Mouse (Mus musculus) left cerebral cortex, adult 8-10 months (tissue): ENCODE data around the gene Eif3b. TPM values are rescaled to one million over a fixed set of nuclear protein-coding genes. Genes with fewer than 3 reads are reported as not detected.
"Not testable (repeated sequence)": the region's sequence is repeated elsewhere in the genome, so short reads cannot be mapped to it uniquely, and the experiment has no call there.

Experiments used
- DNase-seq, 2 experiments: peaks; one replicate each; pipeline ENCODE4 v3.0.0; 2022; ENCODE audit warnings: low spot score in 2 of 2
- total RNA-seq, 4 experiments: library from RNA; stranded (reverse); gene quantifications; 2 replicates each; pipeline ENCODE4 v1.2.4; 2022

The Eif3b gene
- total RNA-seq, 4 experiments from 2014 or later: 81.0 to 93.2 (median 86.4) TPM

DNA sequence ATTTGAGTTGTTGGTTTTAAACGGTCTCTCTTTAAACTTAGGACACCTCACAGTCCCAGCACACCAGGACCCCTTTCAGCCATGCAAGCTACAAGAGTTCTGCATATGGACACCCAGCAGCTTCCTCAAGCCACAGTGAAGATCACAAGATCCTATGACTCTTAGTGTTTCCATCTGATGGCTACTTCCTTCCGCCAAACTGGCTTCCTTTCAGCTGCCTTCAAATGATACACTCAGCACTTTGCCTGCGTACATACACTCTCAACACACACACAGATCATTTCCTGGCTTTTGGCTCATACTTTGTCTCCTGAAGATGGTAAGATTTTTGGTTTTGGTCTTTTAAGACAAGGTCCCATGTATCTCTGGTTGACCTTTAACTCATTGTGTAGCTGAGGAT is 26.4 kb upstream of the Eif3b start:
- no peak for DNase-seq

DNA sequence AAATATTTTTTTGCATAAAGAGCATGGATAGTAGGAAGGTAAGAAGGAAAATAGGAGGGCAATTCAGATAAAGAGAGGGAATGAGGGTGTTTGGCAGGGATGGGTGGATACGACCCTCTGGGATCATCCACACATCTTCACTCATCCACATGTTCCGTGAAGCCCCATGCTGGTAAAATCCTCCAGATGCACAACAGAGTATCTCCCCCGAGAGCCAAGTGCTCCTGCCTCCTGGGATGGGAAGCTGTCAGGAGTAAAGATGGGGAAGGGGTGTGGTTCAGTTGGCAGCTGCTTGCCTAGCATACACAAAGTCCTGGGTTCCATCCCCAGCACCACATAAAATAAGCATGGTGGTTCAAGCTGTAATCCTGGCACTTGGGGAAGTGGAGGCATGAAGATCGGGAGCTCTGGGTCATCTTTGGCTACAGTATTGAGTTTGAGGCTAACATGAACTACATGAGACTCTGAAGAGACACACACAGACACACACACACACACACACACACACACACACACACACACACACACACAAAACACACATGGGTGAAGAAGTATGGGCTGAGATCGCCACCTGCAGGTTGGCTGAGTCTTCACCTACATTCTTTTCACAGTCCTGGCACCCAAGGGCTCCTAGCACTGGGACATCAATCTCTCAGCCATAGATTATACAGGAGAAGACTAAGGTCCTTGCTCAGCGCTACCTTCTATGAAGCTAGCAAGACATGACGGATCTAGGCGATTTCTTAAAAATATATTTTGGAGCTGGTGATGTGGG is 22.8 kb upstream of the Eif3b start:
- DNase-seq: no peak

DNA sequence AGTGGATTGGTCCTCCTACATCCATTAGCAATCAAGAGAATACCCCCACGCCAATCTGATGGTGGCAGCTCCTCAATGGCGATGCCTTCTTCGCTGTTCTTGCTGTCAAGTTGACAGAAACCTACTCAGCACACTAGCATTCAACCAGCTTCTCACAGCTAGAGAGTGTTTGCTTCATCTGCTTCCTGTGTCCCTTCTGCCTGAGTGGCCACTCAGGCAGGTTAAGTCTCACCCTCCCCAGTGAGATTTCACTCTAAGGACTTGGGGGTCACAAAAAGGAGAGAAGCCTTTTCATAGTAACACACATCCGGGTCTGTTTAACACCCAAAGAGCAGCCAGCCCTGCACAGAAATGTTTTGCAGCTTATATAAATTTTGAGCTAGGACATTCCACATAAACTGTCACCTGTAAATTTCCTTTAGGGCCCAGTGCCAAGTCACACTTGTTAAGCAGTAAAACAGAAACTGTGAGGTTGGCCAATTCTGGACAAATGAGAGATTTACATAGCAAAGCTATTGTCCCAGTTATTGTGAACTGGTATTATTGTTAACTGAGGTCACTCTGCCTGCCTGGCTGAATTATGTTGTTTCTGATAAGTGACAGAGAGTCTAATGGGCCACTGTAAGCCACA is 16.4 kb upstream of the Eif3b start:
- no peak for DNase-seq

DNA sequence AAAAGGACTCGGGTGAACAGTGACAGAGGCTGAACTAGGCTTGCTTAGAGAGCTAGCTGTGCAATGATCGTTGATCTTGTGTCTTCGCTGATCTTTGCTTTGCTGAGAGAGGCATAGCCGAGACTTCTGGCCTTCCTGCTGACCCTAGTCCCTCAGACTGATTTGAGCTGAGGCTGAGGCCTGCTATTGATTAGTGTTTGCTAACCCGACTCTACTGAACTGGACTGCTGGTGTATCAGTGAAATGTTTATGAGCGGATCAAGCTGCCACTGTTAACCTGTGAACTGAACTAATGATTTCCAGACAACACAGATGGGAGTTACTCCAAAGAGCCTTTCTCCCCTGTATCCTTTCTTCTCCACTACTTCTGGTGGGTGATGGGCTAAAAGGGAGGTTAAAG is 14.0 kb upstream of the Eif3b start:
- no peak for DNase-seq

DNA sequence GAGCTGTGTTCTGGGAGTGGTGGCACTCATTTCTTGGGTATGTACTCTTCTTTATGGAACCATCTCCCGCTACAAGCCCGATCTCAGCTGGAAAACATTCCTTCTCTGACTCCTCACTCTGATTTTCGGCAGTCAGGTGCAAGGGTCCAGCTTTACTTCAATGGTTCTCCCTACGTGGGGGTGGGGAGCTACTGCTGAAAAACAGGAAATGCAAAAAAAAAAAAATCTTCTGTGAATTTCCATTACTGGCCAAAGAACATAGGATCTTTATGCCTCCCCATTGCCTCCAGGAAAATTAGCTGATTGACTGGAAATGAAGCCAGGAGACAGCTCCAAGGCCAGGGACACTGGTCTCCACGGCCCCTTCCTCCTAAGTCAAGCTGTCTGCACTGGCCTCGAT is 12.5 kb upstream of the Eif3b start:
- DNase-seq: no peak

DNA sequence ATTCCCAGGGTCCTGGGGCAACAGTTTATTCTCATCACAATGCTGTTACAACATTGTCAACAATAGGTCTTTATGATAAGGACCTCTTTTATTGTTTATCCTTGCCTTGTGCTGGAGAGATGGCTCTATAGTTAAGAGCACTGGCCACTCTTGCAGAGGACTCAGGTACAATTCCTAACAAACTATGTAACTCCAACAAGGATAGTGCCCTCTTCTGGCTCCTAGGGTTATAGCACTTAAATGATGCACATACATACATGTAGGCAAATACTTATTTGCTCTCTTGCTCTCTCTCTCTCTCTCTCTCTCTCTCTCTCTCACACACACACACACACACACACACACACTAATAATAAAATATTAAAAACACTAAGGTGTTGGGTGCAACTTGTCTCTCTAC is 10.3 kb upstream of the Eif3b start:
- DNase-seq: no peak

DNA sequence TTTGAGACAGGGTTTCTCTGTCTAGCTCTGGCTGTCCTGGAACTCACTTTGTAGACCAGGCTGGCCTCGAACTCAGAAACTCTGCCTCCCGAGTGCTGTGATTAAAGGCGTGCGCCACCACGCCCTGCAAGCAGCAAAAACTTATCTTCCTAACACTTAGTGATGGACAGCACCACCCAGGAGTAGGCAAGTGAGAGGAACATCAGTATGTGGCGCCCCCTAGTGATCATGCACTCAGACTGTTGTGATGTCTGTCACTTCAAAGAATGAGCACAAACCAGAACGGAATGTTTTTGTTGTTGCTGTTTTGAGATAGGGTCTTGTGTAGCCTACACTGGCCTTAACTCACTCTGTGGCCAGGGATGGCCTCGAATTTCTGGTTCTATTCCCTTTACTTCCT is 7.8 kb upstream of the Eif3b start:
- no peak for DNase-seq

DNA sequence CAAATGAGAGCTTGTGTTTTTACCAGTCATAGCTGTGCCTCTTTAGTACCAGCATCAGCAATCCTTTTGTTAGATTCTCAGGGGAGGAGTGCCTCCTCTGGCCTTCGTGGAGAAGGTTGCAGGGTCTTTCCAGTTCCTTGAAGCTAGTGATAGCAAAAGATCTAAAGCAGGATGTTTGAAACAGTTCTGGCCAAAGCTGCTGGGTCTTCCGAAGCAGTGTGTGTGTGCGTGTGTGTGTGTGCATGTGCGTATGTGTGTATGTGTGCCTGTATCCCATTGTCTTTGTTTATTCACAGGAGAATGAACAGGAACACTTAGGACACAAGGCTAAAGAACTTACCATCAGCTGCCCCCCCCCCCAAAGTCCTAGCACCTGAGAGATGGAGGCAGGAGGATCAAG is 4.5 kb upstream of the Eif3b start:
- DNase-seq: no peak

DNA sequence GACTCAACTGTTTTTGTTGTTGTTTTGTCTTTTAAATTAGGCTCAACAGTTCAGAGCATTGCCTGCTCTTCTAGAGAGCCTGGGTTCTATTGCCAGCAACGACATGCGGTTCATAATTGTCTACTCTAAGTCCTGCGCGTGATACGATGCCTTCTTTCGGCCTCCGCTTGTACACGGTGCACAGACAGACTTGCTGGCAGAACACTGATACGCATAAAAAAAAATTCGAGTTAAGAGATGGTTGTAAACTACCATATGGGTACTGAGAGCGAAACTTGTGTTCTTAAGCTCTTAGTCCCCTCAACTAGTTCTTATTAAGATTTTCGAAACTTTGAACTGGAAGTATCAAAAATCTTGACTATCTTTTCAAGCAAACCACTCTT is 1.0 kb upstream of the Eif3b start:
- DNase-seq: no peak

DNA sequence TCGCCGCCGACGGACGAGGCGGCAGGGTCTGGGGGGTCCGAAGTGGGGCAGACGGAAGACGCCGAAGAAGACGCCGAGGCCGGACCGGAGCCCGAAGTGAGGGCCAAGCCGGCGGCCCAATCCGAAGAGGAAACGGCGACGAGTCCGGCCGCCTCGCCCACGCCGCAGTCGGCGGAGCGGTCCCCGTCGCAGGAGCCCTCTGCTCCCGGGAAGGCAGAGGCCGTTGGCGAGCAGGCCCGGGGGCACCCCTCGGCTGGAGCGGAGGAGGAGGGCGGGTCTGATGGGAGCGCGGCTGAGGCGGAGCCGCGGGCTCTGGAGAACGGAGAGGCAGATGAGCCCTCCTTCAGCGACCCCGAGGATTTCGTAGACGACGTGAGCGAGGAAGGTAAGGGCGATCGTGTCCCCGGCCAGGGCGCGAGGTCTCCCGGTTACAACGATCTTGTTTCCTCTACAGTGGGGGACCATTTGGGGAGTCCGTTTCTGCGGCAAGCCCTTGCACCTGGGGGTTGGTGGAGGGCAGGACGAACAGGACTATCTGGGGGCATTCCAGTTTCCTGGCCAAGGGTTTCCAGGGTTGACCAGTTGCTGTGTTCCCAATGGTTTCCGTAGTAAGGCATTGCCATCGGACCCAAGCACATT is 433 bp downstream of the Eif3b start:
- peak in 1 of 2 experiments; percentile 16 for DNase-seq

DNA sequence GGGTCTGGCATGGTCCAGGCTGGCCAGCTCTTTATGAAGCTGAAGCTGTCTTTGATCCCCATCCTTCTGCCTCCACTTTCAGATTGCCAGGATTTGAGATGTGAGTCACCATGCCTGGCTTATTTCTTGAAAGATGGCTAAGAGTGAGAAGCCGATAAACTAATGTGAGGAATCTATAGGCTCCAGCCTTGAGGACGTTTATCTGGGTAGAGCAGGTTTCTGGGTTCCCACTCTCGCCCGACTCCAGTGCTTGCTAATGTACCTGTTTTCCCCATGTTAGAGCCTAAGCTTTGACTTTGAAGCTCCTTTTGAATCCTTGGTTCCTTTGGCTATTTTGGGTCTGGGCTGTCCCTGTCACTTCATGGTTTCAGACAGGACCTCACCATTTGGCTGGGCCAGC is 1.5 kb downstream of the Eif3b start:
- no peak for DNase-seq

DNA sequence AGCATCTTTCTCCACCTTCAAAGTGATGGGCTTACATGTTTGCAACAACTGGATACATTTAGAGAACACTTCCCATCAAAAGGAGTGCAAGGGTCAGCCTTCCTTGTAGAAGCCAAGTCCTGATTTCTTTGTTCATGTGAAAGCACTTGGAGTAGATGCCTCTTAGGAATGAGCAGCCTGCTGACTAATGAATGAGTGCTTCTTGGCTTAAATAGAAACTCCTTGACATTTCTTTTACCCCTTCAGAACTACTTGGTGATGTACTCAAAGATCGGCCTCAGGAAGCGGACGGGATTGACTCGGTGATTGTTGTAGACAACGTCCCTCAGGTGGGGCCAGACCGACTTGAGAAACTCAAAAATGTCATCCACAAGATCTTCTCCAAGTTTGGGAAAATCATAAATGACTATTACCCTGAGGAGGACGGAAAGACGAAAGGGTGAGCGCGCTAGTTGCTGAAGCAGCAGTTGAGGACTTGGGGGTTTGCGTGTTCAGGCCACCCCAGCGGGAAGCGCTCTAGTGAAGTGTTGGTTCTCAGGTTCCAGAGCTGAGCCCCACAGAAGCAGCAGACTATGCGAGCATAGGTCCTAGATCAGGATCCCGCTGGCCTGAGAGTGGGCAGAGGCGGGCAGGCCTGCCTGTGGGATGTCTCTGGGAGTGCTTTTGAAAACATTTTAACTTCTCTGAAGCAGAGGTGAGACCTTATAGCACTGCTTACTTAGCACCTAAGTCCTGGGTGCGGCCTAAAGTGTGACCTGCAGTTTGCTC is 6.1 kb downstream of the Eif3b start:
- no peak for DNase-seq

DNA sequence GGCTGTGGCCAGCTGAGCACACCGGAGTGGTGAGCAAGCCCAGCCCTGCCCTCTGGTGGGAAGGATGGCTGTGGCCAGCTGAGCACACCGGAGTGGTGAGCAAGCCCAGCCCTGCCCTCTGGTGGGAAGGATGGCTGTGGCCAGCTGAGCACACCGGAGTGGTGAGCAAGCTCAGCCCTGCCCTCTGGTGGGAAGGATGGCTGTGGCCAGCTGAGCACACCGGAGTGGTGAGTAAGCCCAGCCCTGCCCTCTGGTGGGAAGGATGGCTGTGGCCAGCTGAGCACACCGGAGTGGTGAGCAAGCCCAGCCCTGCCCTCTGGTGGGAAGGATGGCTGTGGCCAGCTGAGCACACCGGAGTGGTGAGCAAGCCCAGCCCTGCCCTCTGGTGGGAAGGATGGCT is 20.0 kb downstream of the Eif3b start:
- not testable (repeated sequence) for DNase-seq

DNA sequence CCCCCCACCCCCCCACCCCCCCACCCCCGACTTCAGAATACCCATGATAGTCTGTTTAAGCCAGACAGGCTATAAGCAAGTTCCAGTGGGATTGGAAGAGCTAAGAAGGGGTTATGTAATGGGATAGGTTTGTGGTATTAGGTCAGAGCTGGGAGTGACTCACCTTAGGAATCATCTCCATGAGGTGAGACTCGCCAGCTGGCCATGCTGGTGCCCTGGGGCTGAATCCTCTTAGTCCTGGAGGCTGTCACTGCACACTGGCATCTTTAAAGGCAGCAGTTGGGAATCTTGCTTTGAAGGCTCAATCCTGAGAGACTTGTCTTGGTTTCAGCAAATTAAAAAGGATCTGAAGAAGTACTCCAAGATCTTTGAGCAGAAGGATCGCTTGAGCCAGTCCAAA is 22.3 kb downstream of the Eif3b start:
- DNase-seq: no peak

DNA sequence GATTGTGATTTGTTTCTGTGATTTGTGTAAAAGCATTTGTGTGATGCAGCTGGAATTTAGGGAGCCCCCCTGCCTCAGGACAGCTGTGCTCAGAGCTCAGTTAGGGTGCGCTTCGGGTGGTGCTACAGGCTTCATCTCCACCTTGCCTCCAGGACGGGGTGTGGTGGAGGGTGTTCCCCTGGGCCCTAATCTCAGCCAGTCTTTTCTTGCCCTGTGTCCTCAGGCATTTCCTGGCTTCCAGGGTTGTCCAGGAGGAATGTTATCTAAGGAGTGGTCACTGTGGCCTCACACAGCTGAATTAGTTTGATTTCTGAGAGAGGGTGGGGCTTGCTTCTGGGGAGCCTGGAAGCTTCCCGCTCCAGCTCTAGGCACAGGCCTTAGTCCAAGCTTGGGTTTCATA is 24.9 kb downstream of the Eif3b start:
- DNase-seq: no peak

DNA sequence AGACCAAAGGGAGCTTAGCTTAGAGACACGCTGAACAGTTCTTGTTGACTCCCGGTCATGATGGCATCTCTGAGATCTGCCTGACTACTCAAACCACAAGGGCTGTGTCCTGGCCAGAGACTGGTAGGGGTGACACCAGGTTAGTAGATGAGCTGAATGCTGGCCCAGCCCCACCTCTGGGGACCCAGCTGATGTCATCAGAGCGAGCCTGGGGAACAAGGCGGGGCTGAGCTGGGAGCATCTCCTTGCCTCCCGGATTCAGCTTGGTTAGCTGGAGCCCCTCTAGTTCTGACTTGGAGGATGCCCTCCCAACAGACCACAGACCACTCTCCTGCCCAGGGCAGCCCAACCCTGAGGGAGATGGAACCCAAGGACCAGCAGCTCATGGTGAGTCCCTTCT is 26.2 kb downstream of the Eif3b start, which contains the start of gene Gm4869:
TSS of gene Gm4869 (plus strand) at position 301 of the 400 bp plus-strand sequence.
- DNase-seq: no peak

DNA sequence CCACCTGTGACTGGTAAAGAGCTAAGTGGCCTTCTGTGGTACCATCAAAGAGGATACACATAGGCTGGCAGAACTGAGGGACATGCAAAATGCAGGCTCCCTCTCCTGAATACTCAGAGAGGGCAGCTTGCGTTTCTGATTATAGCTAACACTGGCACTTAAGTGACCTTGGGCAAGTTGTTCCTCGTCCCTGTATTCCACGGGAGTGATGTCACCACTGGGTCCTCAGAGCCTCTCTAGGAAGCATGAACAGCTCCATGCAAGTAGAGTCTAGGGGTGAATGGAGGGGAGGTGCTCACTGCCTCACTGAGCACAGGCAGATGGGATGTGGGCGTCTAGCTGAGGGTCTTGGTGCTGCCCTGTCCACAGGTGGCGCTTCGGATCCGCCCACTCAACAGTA is 26.9 kb downstream of the Eif3b start:
- no peak for DNase-seq

DNA sequence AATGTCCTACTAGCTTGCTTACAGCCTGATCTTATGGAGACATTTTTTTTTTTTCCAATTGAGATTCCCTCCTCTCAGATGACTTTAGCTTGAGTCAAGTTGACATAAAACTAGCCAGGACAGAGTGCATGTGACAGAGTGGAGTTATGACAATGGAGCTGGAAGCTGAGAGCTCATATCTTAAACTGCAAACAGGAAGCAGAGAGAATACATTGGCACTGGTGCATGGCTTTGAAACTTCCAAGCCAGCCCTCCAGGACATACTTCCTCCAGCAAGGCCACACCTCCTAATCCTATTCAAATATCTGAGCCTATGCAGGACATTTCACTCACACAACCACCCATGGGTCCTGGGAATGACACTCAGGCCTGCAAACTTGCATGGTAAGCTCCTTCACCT is 35.4 kb downstream of the Eif3b start:
- no peak for DNase-seq

DNA sequence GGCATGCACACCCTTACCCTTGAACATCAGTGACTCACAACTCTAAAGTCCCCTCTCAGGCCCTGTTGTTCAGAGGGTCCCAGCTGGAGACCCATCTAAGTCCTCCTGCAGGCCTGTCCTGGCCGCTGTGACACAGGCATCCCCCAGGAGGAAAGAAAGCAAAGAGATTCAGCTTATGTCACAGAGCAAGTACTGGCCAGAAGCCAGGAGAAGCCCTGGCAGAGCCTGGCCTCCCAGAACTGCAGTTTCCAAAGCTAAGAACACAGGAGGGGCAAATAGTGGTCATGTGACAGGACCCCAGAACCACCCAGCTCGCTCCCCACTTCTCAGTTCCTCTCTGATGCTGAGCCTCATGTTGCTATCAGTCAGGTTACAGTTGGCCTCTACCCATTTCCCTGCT is 36.3 kb downstream of the Eif3b start:
- DNase-seq: no peak

DNA sequence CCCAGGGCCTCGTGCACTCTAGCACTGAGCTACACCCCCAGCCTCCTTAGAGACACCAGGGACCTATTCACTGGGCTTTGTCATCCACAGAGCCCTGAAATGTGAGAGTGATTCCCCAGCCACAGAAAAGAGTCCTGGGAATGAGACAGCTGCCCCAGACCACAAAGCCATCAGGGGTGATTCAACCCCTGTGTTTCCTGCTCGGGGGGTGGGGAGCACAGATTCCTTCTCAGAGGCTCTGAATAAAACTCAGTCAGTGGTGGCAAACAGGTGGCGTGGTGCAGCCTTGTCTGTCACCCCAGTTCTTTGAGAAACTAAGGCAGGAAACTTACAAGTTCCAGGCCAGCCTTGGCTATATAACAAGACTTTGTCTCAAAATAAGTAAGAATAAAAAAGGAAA is 42.3 kb downstream of the Eif3b start:
- DNase-seq: no peak

DNA sequence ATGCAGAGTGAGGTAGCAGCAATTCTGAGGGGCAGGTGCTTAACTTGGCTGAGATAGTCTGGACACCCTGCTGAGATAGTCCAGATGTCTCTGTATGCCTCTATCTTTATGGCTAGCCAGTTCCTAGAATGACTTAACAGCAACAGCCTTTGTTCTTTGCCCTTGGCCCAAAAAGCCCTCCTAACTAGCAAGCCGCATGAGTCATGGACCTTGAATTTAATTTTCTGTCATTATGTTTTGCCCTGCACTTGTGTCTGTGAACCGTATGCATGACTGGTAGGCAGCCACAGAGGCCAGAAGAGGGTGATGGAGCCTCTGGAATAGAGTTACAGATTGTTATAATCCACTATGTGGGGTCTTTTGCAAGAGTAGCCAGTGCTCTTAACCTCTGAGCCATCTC is 44.0 kb downstream of the Eif3b start:
- not testable (repeated sequence) for DNase-seq

DNA sequence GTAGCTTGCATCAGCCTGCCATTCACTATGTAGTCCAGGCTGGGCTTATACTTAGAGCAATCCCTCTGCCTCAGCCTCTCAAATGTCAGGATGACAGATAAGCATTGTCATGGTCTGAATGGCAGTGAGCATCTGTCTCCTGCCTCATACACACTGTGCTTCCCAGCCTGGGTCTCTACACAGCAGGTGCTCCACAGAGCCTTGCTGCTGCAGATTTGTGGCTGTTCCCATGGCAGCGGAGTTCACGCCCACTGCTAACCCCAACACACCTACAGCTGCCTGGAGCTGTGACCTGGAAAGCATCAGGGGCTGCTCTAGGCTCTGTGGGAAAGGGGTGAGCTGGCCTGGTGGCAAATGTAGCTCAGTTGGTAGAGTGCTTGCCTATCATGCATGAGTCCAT is 45.8 kb downstream of the Eif3b start:
- no peak for DNase-seq
